Mouse (Mus musculus) intestine, embryonic 16.5 days (tissue): ENCODE results near the gene Tssc4. TPM values are rescaled to one million over a fixed set of nuclear protein-coding genes. Genes with fewer than 3 reads are reported as not detected.

Experiments
- ATAC-seq: fragments of 200-750 bp; cut with Nextera tagmentation; 2 replicates; pipeline ENCODE4 v1.8.0; 2017; ENCODE audit warnings: moderate TSS enrichment, moderate library complexity
- H3K27ac ChIP-seq: fragments of 300-500 bp; sonication (generic); 2 replicates; pipeline ENCODE4 v1.5.1; 2014; ENCODE audit warnings: mild to moderate bottlenecking, low read length
- H3K27me3 ChIP-seq: fragments of 300-500 bp; sonication (generic); replicated peaks from 2 replicates; pipeline ENCODE4 v1.6.1; 2014; ENCODE audit warnings: low read length, control low read depth, mixed read lengths; ENCODE audit not compliant: control insufficient read depth, insufficient read depth
- H3K36me3 ChIP-seq: fragments of 300-500 bp; sonication (generic); 2 replicates; pipeline ENCODE4 v1.6.1; 2014; ENCODE audit warnings: low read length, control low read depth; ENCODE audit not compliant: control insufficient read depth, insufficient read depth
- H3K4me1 ChIP-seq: fragments of 300-500 bp; sonication (generic); 2 replicates; pipeline ENCODE4 v1.6.1; 2014; ENCODE audit warnings: low read length, control low read depth, mixed read lengths; ENCODE audit not compliant: control insufficient read depth, insufficient read depth
- H3K4me2 ChIP-seq: fragments of 300-500 bp; sonication (generic); 2 replicates; pipeline ENCODE4 v1.6.1; 2014; ENCODE audit warnings: low read depth, low read length, control low read depth
- H3K4me3 ChIP-seq: fragments of 300-500 bp; sonication (generic); 2 replicates; pipeline ENCODE4 v1.5.1; 2014; ENCODE audit warnings: mild to moderate bottlenecking, low read length
- H3K9ac ChIP-seq: fragments of 300-500 bp; sonication (generic); 2 replicates; pipeline ENCODE4 v1.6.1; 2014; ENCODE audit warnings: low read depth, low read length
- H3K9me3 ChIP-seq: fragments of 300-500 bp; sonication (generic); 2 replicates; pipeline ENCODE4 v1.6.1; 2016; ENCODE audit warnings: low read length, control low read depth; ENCODE audit not compliant: control insufficient read depth
- WGBS: fragments of 180-500 bp; shearing (Covaris S2); extraction: QIAGEN DNeasy Blood & Tissue Kit; methylation state at CpG from one replicate; pipeline ENCODE4 v1.1.7; 2014; 5-methylcytosine and 5-hydroxymethylcytosine counted together
- polyA plus RNA-seq: library from polyadenylated mRNA; unstranded; fragments of >200 nt; fragmentation: Nextera tagmentation; extraction: Ambion mirVana; gene quantifications from 2 replicates; pipeline ENCODE4 v1.2.1, GENCODE M21; 2015

The Tssc4 gene
- polyA plus RNA-seq = 67.9 and 74.7 TPM in 2 replicates

- H3K36me3 ChIP-seq = peaks cover 19% of the 10 kb centered on the region
- under 1% methylated on average over 51 of the region's 51 CpGs for WGBS
- ATAC-seq = peak; percentile 98
Measured at GRCm38 (mm10) chr7:143068882-143069591, at the start of gene Tssc4. Tssc4 (plus strand) TSS chr7:143069249.

GRCm38 (mm10) chr7:143020040-143020439 is 49.0 kb upstream of the Tssc4 start:
- H3K4me1 ChIP-seq = peaks cover 24% of the 10 kb centered on the region
- no peak overlapping the region for H3K9ac ChIP-seq
- no peaks in the 10 kb centered on the region for H3K9me3 ChIP-seq
- H3K36me3 ChIP-seq = no peaks in the 10 kb centered on the region
- H3K27me3 ChIP-seq = peaks cover 7% of the 10 kb centered on the region; the same call in 1 of the 2 replicates
- no peak overlapping the region for H3K4me2 ChIP-seq
- no peak overlapping the region for H3K27ac ChIP-seq
- no peak for ATAC-seq
- no peak overlapping the region for H3K4me3 ChIP-seq

More at GRCm38 (mm10) chr7:143068882-143069591, at the start of gene Tssc4:
- peak within 1 kb of the TSS; percentile 96 for H3K4me2 ChIP-seq
- H3K4me3 ChIP-seq = peak within 1 kb of the TSS; percentile 84
- H3K4me1 ChIP-seq = peaks cover 16% of the 10 kb centered on the region
- no peaks in the 10 kb centered on the region for H3K27me3 ChIP-seq
- no peaks in the 10 kb centered on the region for H3K9me3 ChIP-seq
- H3K9ac ChIP-seq = peak within 1 kb of the TSS; percentile 89
- H3K27ac ChIP-seq = peak within 1 kb of the TSS; percentile 94

GRCm38 (mm10) chr7:143020764-143021163 is 48.3 kb upstream of the Tssc4 start:
- WGBS = 74% methylated on average over 3 of the region's 3 CpGs
- H3K9me3 ChIP-seq = no peaks in the 10 kb centered on the region
- no peak overlapping the region for H3K4me2 ChIP-seq
- no peak for ATAC-seq
- H3K27ac ChIP-seq = no peak overlapping the region
- H3K36me3 ChIP-seq = no peaks in the 10 kb centered on the region
- no peak overlapping the region for H3K9ac ChIP-seq
- peaks cover 20% of the 10 kb centered on the region for H3K4me1 ChIP-seq
- H3K4me3 ChIP-seq = no peak overlapping the region
- peaks cover 7% of the 10 kb centered on the region; the same call in 1 of the 2 replicates for H3K27me3 ChIP-seq

GRCm38 (mm10) chr7:143021356-143022164 is 47.5 kb upstream of the Tssc4 start:
- H3K27ac ChIP-seq = peak overlapping the region; percentile 12; the same call in 1 of the 2 replicates
- peak; percentile 90 for ATAC-seq
- no peak overlapping the region for H3K9ac ChIP-seq

GRCm38 (mm10) chr7:143023499-143023898 is 45.5 kb upstream of the Tssc4 start:
- 0 out of 2 replicates have a peak, but pooled peaks cover 7% of the 10 kb centered on the region for H3K4me1 ChIP-seq
- H3K4me3 ChIP-seq = no peak overlapping the region
- 93% methylated on average over 2 of the region's 2 CpGs for WGBS
- no peaks in the 10 kb centered on the region for H3K9me3 ChIP-seq
- H3K27me3 ChIP-seq = peaks cover 7% of the 10 kb centered on the region; the same call in 1 of the 2 replicates
- no peaks in the 10 kb centered on the region for H3K36me3 ChIP-seq
- no peak for ATAC-seq
- no peak overlapping the region for H3K4me2 ChIP-seq
- H3K27ac ChIP-seq = no peak overlapping the region
- H3K9ac ChIP-seq = no peak overlapping the region

More at GRCm38 (mm10) chr7:143021356-143022164, 47.5 kb upstream of the Tssc4 start:
- Histone ChIP-seq H3K4me3 (no peak overlapping the region), H3K4me2 (no peak overlapping the region), H3K9me3 (no peaks in the 10 kb centered on the region), H3K27me3 (peaks cover 7% of the 10 kb centered on the region; the same call in 1 of the 2 replicates), H3K36me3 (no peaks in the 10 kb centered on the region), H3K4me1 (peaks cover 12% of the 10 kb centered on the region; the same call in 1 of the 2 replicates)
- WGBS = 51% methylated on average over 5 of the region's 5 CpGs

GRCm38 (mm10) chr7:143024293-143024692 is 44.8 kb upstream of the Tssc4 start:
- H3K36me3 ChIP-seq = no peaks in the 10 kb centered on the region
- 86% methylated on average over 1 of the region's 1 CpGs for WGBS
- no peak for ATAC-seq

GRCm38 (mm10) chr7:143025496-143025895 is 43.6 kb upstream of the Tssc4 start:
- H3K4me2 ChIP-seq = no peak overlapping the region
- H3K4me3 ChIP-seq = no peak overlapping the region
- no peak for ATAC-seq
- H3K27me3 ChIP-seq = 0 out of 2 replicates have a peak, but pooled peaks cover 3% of the 10 kb centered on the region
- no peak overlapping the region for H3K9ac ChIP-seq
- H3K9me3 ChIP-seq = no peaks in the 10 kb centered on the region
- no peaks in the 10 kb centered on the region for H3K36me3 ChIP-seq
- 87% methylated on average over 3 of the region's 3 CpGs for WGBS
- H3K27ac ChIP-seq = no peak overlapping the region
- H3K4me1 ChIP-seq = 0 out of 2 replicates have a peak, but pooled peaks cover 7% of the 10 kb centered on the region

More at GRCm38 (mm10) chr7:143024293-143024692, 44.8 kb upstream of the Tssc4 start:
- H3K27me3 ChIP-seq = peaks cover 5% of the 10 kb centered on the region; the same call in 1 of the 2 replicates
- H3K27ac ChIP-seq = no peak overlapping the region
- H3K4me1 ChIP-seq = 0 out of 2 replicates have a peak, but pooled peaks cover 7% of the 10 kb centered on the region
- no peak overlapping the region for H3K4me2 ChIP-seq
- H3K4me3 ChIP-seq = no peak overlapping the region
- no peaks in the 10 kb centered on the region for H3K9me3 ChIP-seq
- no peak overlapping the region for H3K9ac ChIP-seq

- ATAC-seq = no peak
- H3K9me3 ChIP-seq = no peaks in the 10 kb centered on the region
- H3K27me3 ChIP-seq = 0 out of 2 replicates have a peak, but pooled peaks cover 3% of the 10 kb centered on the region
- H3K4me1 ChIP-seq = no peaks in the 10 kb centered on the region
- no peak overlapping the region for H3K4me2 ChIP-seq
- no peak overlapping the region for H3K9ac ChIP-seq
- H3K4me3 ChIP-seq = no peak overlapping the region
- no peak overlapping the region for H3K27ac ChIP-seq
- H3K36me3 ChIP-seq = no peaks in the 10 kb centered on the region
- WGBS = 84% methylated on average over 4 of the region's 4 CpGs
Measured at GRCm38 (mm10) chr7:143027196-143027595, 41.9 kb upstream of the Tssc4 start.

GRCm38 (mm10) chr7:143031816-143032215 is 37.2 kb upstream of the Tssc4 start:
- Histone ChIP-seq H3K27ac (no peak overlapping the region), H3K9ac (no peak overlapping the region), H3K4me1 (no peaks in the 10 kb centered on the region), H3K9me3 (no peaks in the 10 kb centered on the region), H3K27me3 (no peaks in the 10 kb centered on the region), H3K4me2 (no peak overlapping the region), H3K4me3 (no peak overlapping the region), H3K36me3 (no peaks in the 10 kb centered on the region)
- 73% methylated on average over 1 of the region's 1 CpGs for WGBS
- ATAC-seq = no peak
